Mouse (Mus musculus): ENCODE results near the gene Gm20708. TPM values are rescaled to one million over a fixed set of nuclear protein-coding genes. Genes with fewer than 3 reads are reported as not detected.

Gm20708 gene
- polyA plus RNA-seq, 1 experiment: 2.1 TPM

DNA sequence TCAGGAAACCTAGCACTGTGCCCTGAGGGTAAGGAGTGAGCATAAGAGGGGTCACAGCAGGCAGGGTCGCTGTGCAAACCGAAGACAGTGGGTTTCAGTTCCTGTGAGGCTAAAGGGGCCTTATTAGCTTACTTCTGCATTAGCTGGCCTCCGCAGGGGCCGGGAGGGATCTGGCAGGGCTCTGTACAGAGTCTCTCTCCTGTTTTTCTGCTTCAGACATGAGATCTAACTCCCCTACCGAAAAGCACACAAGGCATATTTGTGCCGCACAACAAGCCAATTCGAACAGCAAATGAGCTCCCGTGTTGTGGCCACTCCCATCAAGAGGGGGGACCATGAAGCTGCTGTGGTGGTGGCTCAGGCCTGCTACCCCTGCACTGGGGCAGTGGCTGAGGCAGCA is 69.4 kb downstream of the Gm20708 start:
- H3K27ac ChIP-seq (ENCODE audit: insufficient read depth, low read length): no peak overlapping the region
- peaks cover 13% of the 10 kb centered on the region for H3K4me1 ChIP-seq (ENCODE audit: control insufficient read depth, insufficient read depth, low read length)
- peak overlapping the region; percentile 40 for H3K4me3 ChIP-seq (ENCODE audit: low read depth, low read length)
- H3K9ac ChIP-seq (ENCODE audit: low read depth, poor library complexity, severe bottlenecking): peak overlapping the region; percentile 36; the same call in 1 of the 2 replicates
- H3K36me3 ChIP-seq (ENCODE audit: control insufficient read depth, insufficient read depth, low read length, poor library complexity, severe bottlenecking): no peaks in the 10 kb centered on the region
- TF ChIP-seq CTCF (IDR thresholded peaks at IDR 0.05; ENCODE audit: low read depth, low read length) (no peak), POLR2A (IDR thresholded peaks at IDR 0.05; ENCODE audit: insufficient read depth, low read length) (no peak), EP300 (IDR thresholded peaks at IDR 0.05; ENCODE audit: insufficient read depth, low read depth, low read length) (no peak)
- H3K27me3 ChIP-seq (ENCODE audit: control insufficient read depth, insufficient read depth, low read length, poor library complexity, severe bottlenecking): no peaks in the 10 kb centered on the region
- no peaks in the 10 kb centered on the region for H3K9me3 ChIP-seq (replicated peaks; ENCODE audit: control insufficient read depth, insufficient read depth, low read length, poor library complexity, severe bottlenecking)

GRCm38 (mm10) chr11:117879676-117880075 is 70.2 kb downstream of the Gm20708 start:
- H3K36me3 ChIP-seq (ENCODE audit: control insufficient read depth, insufficient read depth, low read length, poor library complexity, severe bottlenecking): no peaks in the 10 kb centered on the region
- peaks cover 13% of the 10 kb centered on the region for H3K4me1 ChIP-seq (ENCODE audit: control insufficient read depth, insufficient read depth, low read length)
- H3K27me3 ChIP-seq (ENCODE audit: control insufficient read depth, insufficient read depth, low read length, poor library complexity, severe bottlenecking): no peaks in the 10 kb centered on the region
- no peaks in the 10 kb centered on the region for H3K9me3 ChIP-seq (replicated peaks; ENCODE audit: control insufficient read depth, insufficient read depth, low read length, poor library complexity, severe bottlenecking)
- peak overlapping the region; percentile 40 for H3K4me3 ChIP-seq (ENCODE audit: low read depth, low read length)
- H3K27ac ChIP-seq (ENCODE audit: insufficient read depth, low read length): no peak overlapping the region
- H3K9ac ChIP-seq (ENCODE audit: low read depth, poor library complexity, severe bottlenecking): peak overlapping the region; percentile 36; the same call in 1 of the 2 replicates
- TF ChIP-seq POLR2A (IDR thresholded peaks at IDR 0.05; ENCODE audit: insufficient read depth, low read length) (no peak), EP300 (IDR thresholded peaks at IDR 0.05; ENCODE audit: insufficient read depth, low read depth, low read length) (peak; percentile 67; the same call in 1 of the 2 replicates)

DNA sequence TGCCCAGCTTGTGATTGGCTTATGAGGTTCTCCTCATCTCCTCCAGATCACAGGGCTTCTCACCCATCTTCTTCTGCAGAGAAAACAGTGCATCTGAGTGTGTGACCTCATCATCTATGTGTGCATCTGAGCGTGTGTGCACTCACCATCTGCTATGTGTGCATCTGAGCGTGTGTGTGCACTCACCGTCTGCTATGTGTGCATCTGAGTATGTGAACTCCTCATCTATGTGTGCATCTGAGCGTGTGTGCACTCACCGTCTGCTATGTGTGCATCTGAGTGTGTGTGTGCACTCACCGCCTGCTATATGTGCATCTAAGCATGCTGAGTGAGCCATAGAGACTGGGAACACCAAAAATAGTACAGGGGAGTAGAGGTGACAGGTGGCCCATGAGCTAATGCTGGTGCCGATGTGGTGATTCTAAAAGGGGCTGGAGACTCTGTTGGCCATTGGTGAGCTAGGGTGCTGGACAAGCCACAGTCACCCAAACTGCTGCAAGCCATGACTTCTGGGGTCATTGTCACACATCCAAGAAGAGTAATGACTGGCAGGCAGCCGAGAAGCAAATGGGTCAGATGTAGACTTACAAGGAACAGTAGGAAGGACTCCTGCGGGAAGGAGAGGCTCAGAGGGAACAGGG is 71.0 kb downstream of the Gm20708 start:
- Histone ChIP-seq H3K4me1 (ENCODE audit: control insufficient read depth, insufficient read depth, low read length) (peaks cover 9% of the 10 kb centered on the region), H3K27ac (ENCODE audit: insufficient read depth, low read length) (no peak overlapping the region), H3K9me3 (replicated peaks; ENCODE audit: control insufficient read depth, insufficient read depth, low read length, poor library complexity, severe bottlenecking) (no peaks in the 10 kb centered on the region), H3K36me3 (ENCODE audit: control insufficient read depth, insufficient read depth, low read length, poor library complexity, severe bottlenecking) (no peaks in the 10 kb centered on the region), H3K9ac (ENCODE audit: low read depth, poor library complexity, severe bottlenecking) (no peak overlapping the region), H3K4me3 (ENCODE audit: low read depth, low read length) (no peak overlapping the region), H3K27me3 (ENCODE audit: control insufficient read depth, insufficient read depth, low read length, poor library complexity, severe bottlenecking) (no peaks in the 10 kb centered on the region)
- TF ChIP-seq POLR2A (IDR thresholded peaks at IDR 0.05; ENCODE audit: insufficient read depth, low read length): no peak
- no peak for TF ChIP-seq EP300 (IDR thresholded peaks at IDR 0.05; ENCODE audit: insufficient read depth, low read depth, low read length)
- no peak for TF ChIP-seq CTCF (IDR thresholded peaks at IDR 0.05; ENCODE audit: low read depth, low read length)

GRCm38 (mm10) chr11:117880977-117881358 is 71.5 kb downstream of the Gm20708 start:
- Histone ChIP-seq H3K27me3 (ENCODE audit: control insufficient read depth, insufficient read depth, low read length, poor library complexity, severe bottlenecking) (no peaks in the 10 kb centered on the region), H3K9ac (ENCODE audit: low read depth, poor library complexity, severe bottlenecking) (no peak overlapping the region), H3K27ac (ENCODE audit: insufficient read depth, low read length) (no peak overlapping the region), H3K4me1 (ENCODE audit: control insufficient read depth, insufficient read depth, low read length) (peaks cover 9% of the 10 kb centered on the region), H3K36me3 (ENCODE audit: control insufficient read depth, insufficient read depth, low read length, poor library complexity, severe bottlenecking) (no peaks in the 10 kb centered on the region), H3K9me3 (replicated peaks; ENCODE audit: control insufficient read depth, insufficient read depth, low read length, poor library complexity, severe bottlenecking) (no peaks in the 10 kb centered on the region), H3K4me3 (ENCODE audit: low read depth, low read length) (no peak overlapping the region)
- TF ChIP-seq POLR2A (IDR thresholded peaks at IDR 0.05; ENCODE audit: insufficient read depth, low read length) (no peak), CTCF (IDR thresholded peaks at IDR 0.05; ENCODE audit: low read depth, low read length) (no peak), EP300 (IDR thresholded peaks at IDR 0.05; ENCODE audit: insufficient read depth, low read depth, low read length) (no peak)

DNA sequence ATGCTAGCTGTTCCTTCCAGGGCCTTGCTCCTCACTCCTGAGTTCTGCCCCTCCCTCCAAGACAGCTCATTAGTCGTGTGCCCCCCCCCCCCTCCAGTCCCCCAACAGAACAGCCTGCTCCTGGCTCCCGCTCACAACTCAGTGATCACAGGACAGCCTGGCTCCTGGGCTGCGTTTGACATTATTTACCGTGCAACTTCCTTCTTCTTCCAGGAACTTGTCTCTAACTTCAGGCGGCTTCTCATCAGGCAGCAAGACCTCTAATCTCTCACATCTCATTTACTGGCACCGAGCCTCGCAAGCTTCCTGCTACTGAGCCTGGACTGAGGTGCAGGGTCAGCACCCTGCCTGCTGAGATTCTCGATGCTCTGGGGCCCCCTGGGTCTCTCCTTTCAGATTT is 72.3 kb downstream of the Gm20708 start:
- peaks cover 11% of the 10 kb centered on the region for H3K4me1 ChIP-seq (ENCODE audit: control insufficient read depth, insufficient read depth, low read length)
- H3K9ac ChIP-seq (ENCODE audit: low read depth, poor library complexity, severe bottlenecking): no peak overlapping the region
- H3K27me3 ChIP-seq (ENCODE audit: control insufficient read depth, insufficient read depth, low read length, poor library complexity, severe bottlenecking): no peaks in the 10 kb centered on the region
- H3K4me3 ChIP-seq (ENCODE audit: low read depth, low read length): no peak overlapping the region
- TF ChIP-seq CTCF (IDR thresholded peaks at IDR 0.05; ENCODE audit: low read depth, low read length): no peak
- TF ChIP-seq POLR2A (IDR thresholded peaks at IDR 0.05; ENCODE audit: insufficient read depth, low read length): no peak
- no peak for TF ChIP-seq EP300 (IDR thresholded peaks at IDR 0.05; ENCODE audit: insufficient read depth, low read depth, low read length)
- H3K9me3 ChIP-seq (replicated peaks; ENCODE audit: control insufficient read depth, insufficient read depth, low read length, poor library complexity, severe bottlenecking): no peaks in the 10 kb centered on the region
- H3K36me3 ChIP-seq (ENCODE audit: control insufficient read depth, insufficient read depth, low read length, poor library complexity, severe bottlenecking): no peaks in the 10 kb centered on the region
- H3K27ac ChIP-seq (ENCODE audit: insufficient read depth, low read length): no peak overlapping the region

DNA sequence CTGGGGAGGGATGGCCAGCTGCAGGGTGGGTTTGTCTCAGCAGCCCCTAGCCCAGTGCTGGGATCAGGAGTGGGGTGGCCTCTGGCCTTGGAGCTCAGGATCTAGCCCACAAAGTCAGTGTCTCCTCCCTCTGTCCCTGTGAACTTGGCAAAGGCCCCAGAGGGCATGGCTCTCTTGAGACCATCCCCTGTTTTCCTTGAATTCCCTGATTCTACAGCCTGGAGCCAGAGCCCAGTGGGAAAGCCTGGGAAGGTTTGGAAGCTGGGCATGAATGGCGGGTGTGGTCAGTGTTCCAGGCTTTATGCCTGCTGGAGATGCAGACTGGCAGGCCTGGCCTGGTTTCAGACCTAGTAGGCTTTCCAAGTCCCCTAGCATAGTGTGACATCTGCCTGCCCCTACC is 72.7 kb downstream of the Gm20708 start:
- TF ChIP-seq POLR2A (IDR thresholded peaks at IDR 0.05; ENCODE audit: insufficient read depth, low read length) (no peak), CTCF (IDR thresholded peaks at IDR 0.05; ENCODE audit: low read depth, low read length) (no peak), EP300 (IDR thresholded peaks at IDR 0.05; ENCODE audit: insufficient read depth, low read depth, low read length) (no peak)
- no peak overlapping the region for H3K9ac ChIP-seq (ENCODE audit: low read depth, poor library complexity, severe bottlenecking)
- H3K27me3 ChIP-seq (ENCODE audit: control insufficient read depth, insufficient read depth, low read length, poor library complexity, severe bottlenecking): no peaks in the 10 kb centered on the region
- no peaks in the 10 kb centered on the region for H3K9me3 ChIP-seq (replicated peaks; ENCODE audit: control insufficient read depth, insufficient read depth, low read length, poor library complexity, severe bottlenecking)
- H3K36me3 ChIP-seq (ENCODE audit: control insufficient read depth, insufficient read depth, low read length, poor library complexity, severe bottlenecking): no peaks in the 10 kb centered on the region
- H3K4me3 ChIP-seq (ENCODE audit: low read depth, low read length): no peak overlapping the region
- no peak overlapping the region for H3K27ac ChIP-seq (ENCODE audit: insufficient read depth, low read length)
- peaks cover 11% of the 10 kb centered on the region for H3K4me1 ChIP-seq (ENCODE audit: control insufficient read depth, insufficient read depth, low read length)

Data from ES-Bruce4 (cell line).